Mouse (Mus musculus) adipocyte (in vitro differentiated cells): ENCODE measurements around the gene Gm21775.
"Not testable (repeated sequence)": the region's sequence is repeated elsewhere in the genome, so short reads cannot be mapped to it uniquely, and the experiment has no call there.

Source experiments
- DNase-seq: peaks from one replicate; pipeline ENCODE4 v3.0.0-alpha.2; 2016; ENCODE audit warnings: low spot score

Gene Gm21775

GRCm38 (mm10) chrY:10553153-10553552, at the start of gene Gm21775:
Gene Gm21775, plus strand, starts transcription at chrY:10553453.
- not testable (repeated sequence) for DNase-seq

DNA sequence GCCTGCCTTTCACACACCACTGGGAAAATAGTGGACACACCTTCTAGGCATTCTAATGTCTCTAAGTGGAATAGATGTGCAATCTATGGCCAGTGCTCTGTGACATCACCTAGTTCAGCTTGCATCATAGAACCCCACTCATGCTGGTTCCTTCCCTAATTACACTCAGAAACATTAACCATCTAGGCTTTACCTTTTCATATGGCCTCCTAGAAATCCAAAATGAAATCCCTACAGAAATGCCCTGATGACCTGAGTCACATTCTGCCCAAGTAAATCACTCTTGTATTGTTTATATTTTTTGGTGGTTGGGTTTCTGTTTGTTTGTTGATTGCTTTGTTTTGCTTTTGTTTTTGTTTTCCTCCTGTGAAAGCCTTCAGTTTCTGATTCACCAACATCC, 17.3 kb upstream of the Gm21775 start, which contains the start of gene Gm20737:
Gm20737 (minus strand) TSS at position 101 of the 400 bp plus-strand sequence.
- DNase-seq = not testable (repeated sequence)
